Mouse (Mus musculus): Measurements from ENCODE around the gene Shb. TPM values are rescaled to one million over a fixed set of nuclear protein-coding genes. Genes with fewer than 3 reads are reported as not detected.

The Shb gene
- total RNA-seq, 4 experiments from 2014 or later, result 17.1 to 20.0 (median 18.9) TPM

- no peak for DNase-seq (ENCODE audit: low spot score in 2 of 2)
Measured at GRCm38 (mm10) chr4:45527562-45528354, 4.5 kb downstream of the Shb start.

DNA sequence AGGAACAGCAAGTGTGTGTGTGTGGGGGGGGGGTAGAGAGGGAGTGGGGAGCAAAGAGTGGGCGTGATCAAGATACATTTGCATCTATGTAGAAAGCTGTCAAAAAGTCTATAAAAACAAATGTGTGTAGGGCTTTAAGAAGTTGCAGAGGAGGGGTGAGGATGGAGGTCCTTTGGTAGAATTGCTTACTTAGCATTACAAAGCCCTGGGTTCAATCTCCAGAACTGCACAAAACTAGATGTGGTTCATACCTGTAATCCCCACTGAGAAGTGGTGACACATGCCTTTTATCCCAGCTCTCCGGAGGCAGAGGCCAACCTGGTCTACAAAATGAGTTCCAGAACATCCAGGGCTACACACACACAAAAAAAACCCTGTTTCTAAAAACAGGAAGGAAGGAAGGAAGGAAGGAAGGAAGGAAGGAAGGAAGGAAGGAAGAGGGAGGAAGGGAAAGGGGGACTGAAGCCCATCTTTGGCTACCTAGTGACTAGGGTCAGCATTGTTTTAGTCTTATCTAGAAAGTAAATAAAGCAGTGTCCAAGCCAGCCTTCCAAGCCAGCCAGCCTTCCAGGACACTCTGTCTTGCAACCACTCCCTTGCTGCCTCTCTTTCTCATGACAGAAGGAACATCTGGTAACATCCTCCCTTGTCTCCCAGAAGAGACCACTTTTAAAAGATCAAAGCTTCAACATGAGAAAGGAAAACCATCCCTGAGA, 5.3 kb downstream of the Shb start:
- DNase-seq (ENCODE audit: low spot score in 2 of 2), result no peak

DNA sequence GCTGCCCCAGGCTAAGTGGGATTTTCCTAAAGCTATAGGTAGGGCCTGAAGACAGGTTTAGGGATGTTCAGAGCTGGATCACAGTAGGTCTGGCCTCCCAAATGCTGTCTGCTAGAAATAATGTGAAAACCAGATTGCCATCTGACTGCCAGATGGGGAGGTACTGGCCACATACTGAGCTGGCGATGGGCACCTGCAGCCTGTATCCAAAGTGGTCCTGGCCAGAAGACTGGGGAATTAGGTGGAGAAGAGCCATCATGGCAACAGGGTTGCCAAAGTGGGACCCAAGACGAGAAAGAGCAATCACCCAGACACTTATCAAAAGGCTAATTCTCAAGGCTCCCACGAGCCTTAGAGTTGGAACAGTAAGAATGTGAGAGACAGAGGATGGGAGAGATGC, 6.1 kb downstream of the Shb start:
- DNase-seq (ENCODE audit: low spot score in 2 of 2), result no peak

DNA sequence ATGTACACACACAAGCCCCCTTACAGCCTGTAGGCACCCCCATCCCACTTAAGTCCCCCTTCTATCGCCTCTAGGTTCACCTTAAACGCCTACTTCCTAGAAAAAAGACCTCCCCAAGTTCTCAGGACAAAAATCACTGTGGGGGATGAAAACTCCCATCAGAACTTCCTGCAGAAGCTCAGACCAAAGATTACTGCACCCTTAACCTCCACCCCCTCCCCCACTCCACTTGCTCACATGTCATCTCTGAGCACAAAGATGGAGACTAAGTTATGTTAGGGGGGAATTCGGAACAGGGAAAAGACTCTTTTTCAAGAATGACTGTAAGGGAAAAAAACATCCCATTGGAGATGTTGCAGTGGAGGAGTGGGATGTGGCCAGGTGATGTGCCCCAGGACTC, 6.7 kb downstream of the Shb start:
- no peak for DNase-seq (ENCODE audit: low spot score in 2 of 2)

DNA sequence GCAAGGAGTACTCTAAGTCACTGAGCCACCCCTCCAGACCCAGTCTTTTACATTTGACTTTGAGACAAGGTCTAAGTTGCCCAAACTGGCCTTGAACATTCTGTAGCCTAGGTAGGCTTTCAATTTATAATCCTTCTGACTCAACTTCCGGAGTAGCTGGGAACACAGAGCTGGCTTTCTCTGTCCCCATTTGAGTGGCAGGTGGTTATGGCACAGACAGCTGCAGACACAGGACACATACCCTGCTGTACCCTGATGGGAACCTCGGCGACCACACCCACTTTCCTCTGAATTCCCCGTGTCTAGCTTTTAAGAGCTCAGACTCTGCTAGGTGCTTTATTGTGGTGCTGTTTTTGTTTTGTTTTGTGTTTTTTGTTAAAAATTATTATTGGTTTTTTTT, 7.7 kb downstream of the Shb start:
- DNase-seq (ENCODE audit: low spot score in 2 of 2), result no peak

- DNase-seq (ENCODE audit: low spot score in 2 of 2), result no peak
Measured at GRCm38 (mm10) chr4:45523360-45523759, 8.9 kb downstream of the Shb start.

- no peak for DNase-seq (ENCODE audit: low spot score in 2 of 2)
Measured at GRCm38 (mm10) chr4:45522956-45523355, 9.3 kb downstream of the Shb start.

DNA sequence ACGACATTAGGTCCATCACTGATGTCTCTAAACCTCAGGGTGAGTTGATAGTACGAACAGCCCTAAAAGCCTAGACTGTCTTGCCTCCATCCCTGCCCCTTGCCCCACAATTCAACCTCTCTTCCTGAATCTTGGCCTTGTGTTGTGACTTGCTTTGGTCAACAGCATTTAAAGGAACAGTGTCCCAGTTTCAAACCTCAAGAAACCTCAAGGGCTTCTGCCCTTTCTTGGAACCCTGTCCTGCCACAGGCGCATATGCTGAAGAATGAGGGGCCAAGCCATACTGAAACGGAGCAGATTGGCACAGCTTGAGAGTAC, 9.7 kb downstream of the Shb start:
- no peak for DNase-seq (ENCODE audit: low spot score in 2 of 2)

DNA sequence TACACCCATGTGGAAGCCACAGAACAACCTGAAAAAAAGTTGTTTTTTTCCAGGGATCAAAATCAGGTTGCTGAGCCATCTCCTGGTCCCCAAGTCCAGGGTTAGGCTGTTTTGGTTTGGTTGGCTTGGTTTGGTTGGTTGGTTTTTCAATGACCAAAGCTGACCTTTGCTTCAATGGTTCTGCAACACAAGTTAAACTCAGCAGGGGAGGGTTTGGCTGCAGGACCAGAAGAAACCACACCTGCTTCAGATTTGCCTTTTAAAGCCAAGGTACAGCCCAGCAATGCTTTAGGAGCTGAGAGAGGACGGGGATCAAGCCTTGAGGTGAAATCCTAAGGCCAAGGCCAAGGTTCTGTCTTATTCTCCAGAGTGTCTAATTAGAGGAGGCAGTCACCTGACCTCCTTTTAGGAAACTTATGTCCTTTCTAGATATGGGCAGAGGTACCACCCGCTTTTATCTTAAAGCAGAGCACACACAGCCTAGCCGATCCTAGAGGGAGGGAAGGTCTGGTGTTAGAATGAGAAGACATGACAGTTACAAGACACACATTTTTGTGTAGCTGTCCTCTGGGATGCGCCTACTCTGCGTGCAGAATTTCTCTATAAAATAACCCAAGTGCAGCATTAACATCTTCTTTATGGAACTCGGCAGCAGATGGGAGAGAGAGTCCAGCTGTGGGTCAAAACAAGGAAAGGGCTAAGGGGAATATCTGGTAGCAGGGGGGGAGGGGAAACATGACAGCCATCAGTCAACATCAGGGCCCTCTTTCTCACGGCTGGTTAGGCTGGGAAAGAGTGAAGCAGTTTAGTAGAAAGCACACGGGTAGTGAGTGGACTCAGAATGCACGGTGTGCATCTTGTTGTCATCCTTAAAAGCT, 10.3 kb downstream of the Shb start:
- DNase-seq (ENCODE audit: low spot score in 2 of 2), result no peak

DNA sequence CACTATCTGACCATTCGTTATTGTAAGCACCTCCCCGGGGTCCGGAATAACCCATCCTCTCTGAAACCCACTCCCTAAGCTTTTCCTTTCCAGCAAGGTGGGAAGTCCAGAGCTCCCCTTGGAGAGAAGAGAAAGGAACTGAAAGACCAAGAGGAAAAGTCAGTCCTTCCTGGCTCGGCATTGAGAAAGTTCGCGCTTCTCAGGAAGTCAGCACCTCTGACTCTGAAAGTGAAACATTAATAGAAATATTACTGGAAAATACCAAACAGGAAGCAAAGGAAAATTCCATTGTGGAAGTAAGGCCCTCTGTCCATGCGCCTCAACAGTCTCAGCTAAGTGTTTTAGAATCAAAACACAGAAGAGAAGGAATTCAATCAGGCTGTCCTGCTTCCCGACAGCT, 11.9 kb downstream of the Shb start:
- DNase-seq (ENCODE audit: low spot score in 2 of 2), result no peak

- no peak for DNase-seq (ENCODE audit: low spot score in 2 of 2)
Measured at GRCm38 (mm10) chr4:45517399-45517798, 14.9 kb downstream of the Shb start.

GRCm38 (mm10) chr4:45515894-45516293, 16.4 kb downstream of the Shb start:
- DNase-seq (ENCODE audit: low spot score in 2 of 2), result no peak

- no peak for DNase-seq (ENCODE audit: low spot score in 2 of 2)
Measured at GRCm38 (mm10) chr4:45514406-45514805, 17.9 kb downstream of the Shb start.

DNA sequence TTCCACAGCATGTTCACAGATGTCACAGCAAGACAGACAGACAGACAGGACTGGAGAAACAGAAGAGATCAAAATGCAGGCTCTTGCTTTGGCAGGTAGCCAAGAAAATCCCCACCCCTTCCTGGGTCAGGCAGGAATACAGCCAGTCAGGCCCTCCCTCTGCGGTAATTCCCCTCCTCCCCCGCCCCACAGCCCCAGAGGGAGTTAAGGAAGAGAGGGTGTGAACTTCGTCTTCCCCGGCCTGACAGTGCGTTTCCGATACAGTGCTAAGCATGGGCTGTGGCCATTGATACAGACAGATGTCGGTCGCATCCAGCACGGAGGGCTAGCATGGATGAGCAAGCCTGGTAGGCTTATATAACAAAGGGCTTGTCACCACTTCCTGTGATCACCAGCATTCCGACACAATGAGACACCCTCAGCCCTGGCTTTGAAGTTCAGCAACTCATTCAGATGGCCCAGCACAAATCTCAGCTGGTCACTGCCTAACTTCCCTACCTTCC, 18.4 kb downstream of the Shb start:
- DNase-seq (ENCODE audit: low spot score in 2 of 2), result no peak

DNA sequence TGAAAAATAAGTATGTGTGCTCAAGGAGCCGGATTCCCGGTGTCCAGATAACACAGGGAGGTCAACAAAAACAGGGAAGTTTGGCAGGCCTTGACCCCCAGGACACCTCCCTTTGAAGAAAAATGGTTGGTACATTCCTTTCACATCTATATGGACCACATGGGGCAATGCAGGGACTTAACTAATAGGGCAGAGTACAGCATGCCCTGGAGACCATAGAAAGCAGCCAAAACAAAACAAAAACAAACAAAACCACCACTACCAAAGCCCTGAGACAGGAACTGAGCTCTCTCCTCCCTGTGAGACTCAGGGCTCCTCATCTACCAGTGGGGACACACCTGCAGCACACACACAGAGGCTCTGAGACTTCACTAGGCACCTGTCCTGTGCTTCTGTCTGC, 18.9 kb downstream of the Shb start:
- no peak for DNase-seq (ENCODE audit: low spot score in 2 of 2)

DNA sequence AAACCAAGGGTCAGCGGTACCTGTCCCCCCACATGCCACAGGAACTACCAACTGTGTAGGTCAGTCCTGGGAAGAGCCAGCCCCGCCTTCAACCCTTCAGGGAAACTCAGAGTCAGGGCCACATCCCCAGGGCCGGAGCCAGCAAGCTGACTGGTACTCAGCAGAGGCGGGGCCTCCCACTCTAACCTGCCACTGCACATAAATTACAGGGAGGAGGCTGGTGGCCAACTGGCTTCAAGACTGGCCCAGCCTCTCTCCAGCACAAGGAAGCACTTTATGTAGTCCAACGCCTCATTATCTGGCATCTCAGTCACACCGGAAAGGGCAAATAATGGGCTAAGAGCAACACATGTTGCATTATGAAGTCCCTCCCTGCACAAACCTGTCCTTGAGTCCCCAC, 22.1 kb downstream of the Shb start:
- no peak for DNase-seq (ENCODE audit: low spot score in 2 of 2)

GRCm38 (mm10) chr4:45509416-45509815, 22.9 kb downstream of the Shb start:
- no peak for DNase-seq (ENCODE audit: low spot score in 2 of 2)

DNA sequence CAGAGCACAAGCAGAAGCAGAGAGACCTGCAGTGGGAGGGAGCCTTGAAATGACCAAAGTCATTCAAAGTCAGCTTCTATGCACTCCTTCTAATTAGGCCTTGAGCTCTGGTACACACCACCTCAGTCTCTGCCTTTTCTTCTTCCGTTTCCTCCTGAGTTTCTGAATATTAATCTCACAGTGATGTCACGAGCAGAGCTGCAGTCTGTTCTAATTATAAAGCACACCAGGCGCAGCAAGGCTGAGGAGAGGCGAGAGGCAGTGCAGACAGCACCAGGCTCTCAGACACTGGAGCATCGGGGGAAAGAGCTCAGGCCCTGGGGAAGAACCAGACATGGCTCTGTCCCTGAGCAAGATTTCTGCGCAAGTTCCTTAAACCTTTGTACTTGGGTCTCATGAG, 23.8 kb downstream of the Shb start:
- no peak for DNase-seq (ENCODE audit: low spot score in 2 of 2)

DNA sequence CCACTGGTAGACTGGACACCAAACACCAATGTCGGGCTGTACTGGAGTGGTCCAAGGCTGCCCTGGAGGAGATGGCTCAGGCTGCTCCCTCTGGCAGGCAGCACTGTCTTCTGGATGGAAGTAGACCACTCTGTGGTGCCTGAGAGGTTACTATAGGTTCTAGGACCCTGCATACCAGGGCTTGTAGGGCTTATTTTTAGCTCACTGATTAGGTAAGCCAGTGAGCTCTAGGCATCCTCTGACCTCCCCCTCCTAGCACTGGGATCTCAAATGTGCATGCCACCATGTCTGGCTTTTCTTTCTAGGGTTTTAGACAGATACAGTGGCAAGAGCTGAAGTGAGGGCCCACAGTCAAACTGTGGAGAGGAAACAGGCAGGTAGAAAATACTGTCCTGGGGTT, 24.8 kb downstream of the Shb start:
- no peak for DNase-seq (ENCODE audit: low spot score in 2 of 2)

GRCm38 (mm10) chr4:45507039-45507438, 25.2 kb downstream of the Shb start:
- DNase-seq (ENCODE audit: low spot score in 2 of 2), result no peak

DNA sequence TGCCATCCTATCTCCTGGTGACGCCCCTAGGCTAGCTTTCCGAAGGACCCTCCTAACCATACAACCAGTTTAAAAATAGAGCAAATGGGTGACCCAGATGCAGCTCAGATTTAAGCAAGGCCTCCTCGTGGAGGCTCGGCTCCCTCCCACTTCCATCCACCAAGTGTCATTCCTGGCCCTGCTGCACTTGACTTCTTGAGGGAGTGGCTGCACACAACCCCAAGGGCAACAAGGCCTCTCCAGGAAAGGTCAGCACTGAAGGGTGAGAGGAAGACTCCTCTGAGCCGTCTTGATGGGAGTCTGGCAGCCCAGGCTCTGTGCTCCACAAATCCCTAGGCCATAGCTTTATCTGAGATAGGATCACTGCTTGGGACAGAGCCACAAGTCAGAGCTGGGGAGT, 25.7 kb downstream of the Shb start:
- DNase-seq (ENCODE audit: low spot score in 2 of 2), result no peak

DNA sequence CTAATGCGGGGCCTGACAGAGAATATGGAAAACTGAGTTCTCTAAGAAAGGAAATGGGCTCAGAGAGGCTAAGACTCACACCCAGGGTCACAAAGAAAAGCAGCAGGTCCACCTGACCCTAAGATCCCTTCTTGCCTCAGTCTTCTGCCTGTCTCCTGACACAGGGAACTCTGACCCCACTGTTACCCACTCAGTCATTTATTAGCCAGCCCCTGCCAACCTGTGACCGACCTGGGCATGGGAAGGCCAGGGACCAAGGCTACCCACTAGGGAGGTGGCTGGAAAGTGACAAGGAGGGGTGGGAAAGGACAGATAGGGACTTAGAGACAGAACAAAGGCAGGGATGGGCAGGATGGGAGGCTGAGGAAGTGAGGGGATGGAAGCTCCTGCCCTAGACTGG, 26.6 kb downstream of the Shb start:
- DNase-seq (ENCODE audit: low spot score in 2 of 2), result no peak

All from left cerebral cortex, adult 8-10 months (tissue).